Mouse (Mus musculus) forebrain, embryonic 11.5 days (tissue): ENCODE data around the gene Zfp14. TPM values are rescaled to one million over a fixed set of nuclear protein-coding genes. Genes with fewer than 3 reads are reported as not detected.

ENCODE experiments used
- ATAC-seq: fragments of 200-750 bp; cut with Nextera tagmentation; replicated peaks from 2 replicates; pipeline ENCODE4 v1.8.0; 2017; ENCODE audit warnings: moderate TSS enrichment; ENCODE audit not compliant: low FRiP score
- DNase-seq: peaks from one replicate; pipeline ENCODE4 v3.0.0-alpha.2; 2017; ENCODE audit warnings: low spot score
- H3K27ac ChIP-seq: fragments of 300-500 bp; sonication (generic); 2 replicates; pipeline ENCODE4 v1.5.1; 2014; ENCODE audit warnings: low read depth, low read length
- H3K27me3 ChIP-seq: fragments of 300-500 bp; sonication (generic); 2 replicates; pipeline ENCODE4 v1.6.1; 2014; ENCODE audit warnings: mild to moderate bottlenecking, low read length, mixed read lengths; ENCODE audit not compliant: control insufficient read depth, insufficient read depth
- H3K36me3 ChIP-seq: fragments of 300-500 bp; sonication (generic); 2 replicates; pipeline ENCODE4 v1.6.1; 2014; ENCODE audit warnings: mild to moderate bottlenecking, low read length, moderate library complexity, mixed read lengths; ENCODE audit not compliant: control insufficient read depth, insufficient read depth
- H3K4me1 ChIP-seq: fragments of 300-500 bp; sonication (generic); replicated peaks from 2 replicates; pipeline ENCODE4 v1.6.1; 2014; ENCODE audit warnings: low read length, mixed read lengths; ENCODE audit not compliant: control insufficient read depth, insufficient read depth
- H3K4me2 ChIP-seq: fragments of 300-500 bp; sonication (generic); 2 replicates; pipeline ENCODE4 v1.6.1; 2014; ENCODE audit warnings: low read depth, mild to moderate bottlenecking, low read length, moderate library complexity, mixed read lengths; ENCODE audit not compliant: severe bottlenecking
- H3K4me3 ChIP-seq: fragments of 300-500 bp; sonication (generic); 2 replicates; pipeline ENCODE4 v1.5.1; 2014; ENCODE audit warnings: low read depth, low read length
- H3K9ac ChIP-seq: fragments of 300-500 bp; sonication (generic); 2 replicates; pipeline ENCODE4 v1.6.1; 2014; ENCODE audit warnings: low read length
- H3K9me3 ChIP-seq: fragments of 300-500 bp; sonication (generic); 2 replicates; pipeline ENCODE4 v1.6.1; 2016; ENCODE audit warnings: low read length, mixed read lengths; ENCODE audit not compliant: control insufficient read depth
- WGBS: fragments of 180-500 bp; shearing (Covaris S2); extraction: QIAGEN DNeasy Blood & Tissue Kit; methylation state at CpG from one replicate; pipeline ENCODE4 v1.1.7; 2014; 5-methylcytosine and 5-hydroxymethylcytosine counted together
- microRNA-seq: library from miRNA; unstranded; fragments of <30 nt; microRNA quantifications from one replicate; pipeline ENCODE4, GENCODE M21; 2016; ENCODE audit not compliant: insufficient number of aligned reads
- polyA plus RNA-seq: library from polyadenylated mRNA; unstranded; fragments of >200 nt; fragmentation: Nextera tagmentation; extraction: Ambion mirVana; gene quantifications from 2 replicates; pipeline ENCODE4 v1.2.1, GENCODE M21; 2014

Gene Zfp14
- polyA plus RNA-seq, 1 experiment from 2014 or later: 6.2 TPM

DNA sequence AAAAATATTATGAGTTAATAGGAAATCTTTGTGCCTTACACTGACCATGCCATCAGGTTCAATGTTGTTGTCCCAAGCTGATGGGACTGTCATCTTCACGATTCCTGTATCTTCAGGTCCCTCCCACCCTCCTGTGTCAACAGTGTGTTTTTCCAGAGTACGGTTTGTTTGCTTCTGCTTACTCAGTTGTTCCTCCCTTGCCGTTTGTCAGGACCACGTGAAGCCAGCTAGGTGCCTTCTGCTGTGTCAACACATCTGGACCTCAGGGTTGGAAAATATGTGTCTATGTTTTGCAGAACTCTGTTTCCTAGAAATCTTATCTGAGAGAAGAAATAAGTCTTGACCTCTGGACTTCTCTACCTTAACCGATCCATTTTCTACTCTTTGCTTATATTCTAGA, 50.6 kb downstream of the Zfp14 start:
- Histone ChIP-seq H3K4me2 (no peak overlapping the region), H3K27ac (no peak overlapping the region), H3K9ac (no peak overlapping the region), H3K27me3 (no peaks in the 10 kb centered on the region), H3K36me3 (peaks cover 10% of the 10 kb centered on the region), H3K4me1 (no peaks in the 10 kb centered on the region), H3K4me3 (no peak overlapping the region), H3K9me3 (no peaks in the 10 kb centered on the region)
- WGBS: 91% methylated on average over 5 of the region's 5 CpGs
- no peak for ATAC-seq
- no peak for DNase-seq

DNA sequence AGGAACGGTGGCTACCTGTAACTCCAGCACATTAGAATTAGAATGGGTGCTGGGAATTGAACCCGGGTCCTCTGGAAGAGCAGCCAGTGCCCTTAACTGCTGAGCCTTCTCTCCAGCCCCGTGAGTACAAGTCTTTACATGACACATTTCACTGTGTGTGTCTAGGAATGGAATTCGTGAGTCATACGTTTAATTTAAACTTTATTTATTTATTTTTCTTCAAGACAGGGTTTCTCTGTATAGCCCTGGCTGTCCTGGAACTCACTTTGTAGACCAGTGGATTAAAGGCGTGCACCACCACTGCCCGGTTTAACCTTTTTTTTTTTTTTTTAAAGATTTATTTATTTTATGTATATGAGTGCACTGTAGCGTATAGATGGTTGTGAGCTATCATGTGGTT, 56.0 kb downstream of the Zfp14 start:
- Histone ChIP-seq H3K9ac (no peak overlapping the region), H3K27me3 (no peaks in the 10 kb centered on the region), H3K9me3 (no peaks in the 10 kb centered on the region), H3K4me1 (no peaks in the 10 kb centered on the region), H3K4me3 (no peak overlapping the region), H3K4me2 (no peak overlapping the region), H3K36me3 (peaks cover 26% of the 10 kb centered on the region), H3K27ac (no peak overlapping the region)
- no peak for DNase-seq
- 97% methylated on average over 8 of the region's 8 CpGs for WGBS
- no peak for ATAC-seq

DNA sequence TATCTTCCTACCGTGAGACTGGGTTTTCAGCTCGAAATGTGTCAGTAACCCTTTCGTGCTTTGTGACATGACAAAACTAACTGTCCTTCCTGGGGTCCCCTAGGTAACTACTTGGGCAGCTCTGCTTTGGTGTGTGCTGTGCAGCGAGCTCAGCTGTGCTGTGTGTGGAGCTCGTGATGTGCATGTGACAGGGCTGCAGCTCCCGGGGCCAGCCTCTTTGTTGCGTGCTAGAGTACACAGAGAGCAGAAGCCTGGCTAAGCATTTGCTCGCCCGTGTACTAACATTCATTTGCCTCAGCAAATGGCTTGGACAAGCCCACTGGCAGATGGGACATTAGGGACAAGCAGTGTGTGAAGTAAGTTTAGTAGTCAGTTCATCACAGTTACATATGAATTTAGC, 57.8 kb downstream of the Zfp14 start:
- Histone ChIP-seq H3K9ac (no peak overlapping the region), H3K36me3 (peaks cover 24% of the 10 kb centered on the region), H3K27ac (no peak overlapping the region), H3K4me3 (no peak overlapping the region), H3K4me1 (no peaks in the 10 kb centered on the region), H3K9me3 (no peaks in the 10 kb centered on the region), H3K4me2 (no peak overlapping the region), H3K27me3 (no peaks in the 10 kb centered on the region)
- WGBS: 95% methylated on average over 9 of the region's 9 CpGs
- ATAC-seq (no peak), DNase-seq (no peak)

DNA sequence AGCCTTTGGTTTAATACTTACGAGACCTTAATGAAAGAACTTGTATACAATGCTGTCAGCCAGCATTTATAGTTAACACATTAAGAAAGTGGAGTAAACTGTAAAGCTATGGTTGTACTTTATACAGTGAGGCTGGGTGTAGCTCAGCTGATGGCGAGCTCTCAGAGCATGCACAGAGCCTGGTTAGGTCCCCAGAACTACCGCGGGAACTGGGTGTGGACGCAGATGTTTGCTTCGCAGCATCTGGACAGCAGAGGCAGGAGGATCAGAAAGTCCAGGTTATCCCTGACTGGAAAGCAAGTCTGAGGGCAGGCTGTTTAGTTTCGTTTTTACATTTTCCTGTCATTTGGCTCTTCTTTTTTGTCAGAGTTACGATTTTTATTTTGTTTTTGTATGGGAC, 58.5 kb downstream of the Zfp14 start:
- Histone ChIP-seq H3K4me3 (no peak overlapping the region), H3K4me1 (no peaks in the 10 kb centered on the region), H3K9me3 (no peaks in the 10 kb centered on the region), H3K4me2 (no peak overlapping the region), H3K27ac (no peak overlapping the region), H3K36me3 (peaks cover 19% of the 10 kb centered on the region), H3K9ac (no peak overlapping the region), H3K27me3 (no peaks in the 10 kb centered on the region)
- 97% methylated on average over 8 of the region's 8 CpGs for WGBS
- no peak for DNase-seq
- ATAC-seq: no peak

DNA sequence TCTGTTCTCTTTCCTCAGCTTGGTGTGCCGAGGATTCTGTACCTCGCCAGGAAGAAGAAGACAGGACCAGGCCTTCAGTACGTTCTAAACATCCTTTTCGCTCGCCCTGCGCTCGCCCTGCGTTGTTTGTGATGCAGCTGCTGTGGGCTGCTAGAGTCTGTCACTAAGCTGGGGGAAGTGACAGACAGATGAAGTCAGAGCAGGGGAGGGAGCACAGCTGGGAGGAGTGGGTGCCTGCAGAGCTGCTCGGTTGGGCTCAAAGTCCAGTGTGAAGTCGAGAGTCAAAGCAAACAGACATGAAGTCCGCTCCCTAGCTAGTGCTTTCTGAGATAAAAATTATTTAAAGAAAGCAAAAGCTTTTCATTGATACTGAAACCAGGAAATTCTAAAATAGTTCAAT, 62.1 kb downstream of the Zfp14 start:
- Histone ChIP-seq H3K9ac (no peak overlapping the region), H3K4me2 (no peak overlapping the region), H3K4me3 (no peak overlapping the region), H3K36me3 (peaks cover 15% of the 10 kb centered on the region), H3K27me3 (no peaks in the 10 kb centered on the region), H3K4me1 (no peaks in the 10 kb centered on the region), H3K9me3 (no peaks in the 10 kb centered on the region), H3K27ac (no peak overlapping the region)
- WGBS: 96% methylated on average over 11 of the region's 11 CpGs
- ATAC-seq: no peak
- no peak for DNase-seq

DNA sequence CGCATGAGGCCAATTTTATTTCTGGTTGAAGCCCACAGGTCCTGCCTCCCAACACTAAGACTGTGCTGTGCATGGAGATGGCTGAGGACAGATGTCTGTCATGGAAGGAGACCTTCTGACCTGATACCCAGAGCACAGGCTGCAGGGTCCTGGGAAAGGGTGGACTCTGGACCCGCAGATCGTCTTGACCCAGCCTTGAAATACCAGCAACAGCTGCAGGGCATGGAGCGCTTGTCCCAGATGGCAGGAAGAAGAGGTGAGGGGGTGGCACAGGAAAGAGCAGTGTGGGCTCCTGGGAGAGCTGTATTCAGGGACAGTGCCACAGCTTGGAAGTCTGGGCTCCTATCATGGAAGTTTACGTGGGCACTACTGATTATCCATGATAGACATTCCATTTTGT, 63.6 kb downstream of the Zfp14 start:
- DNase-seq (no peak), ATAC-seq (no peak)
- 92% methylated on average over 5 of the region's 5 CpGs for WGBS
- Histone ChIP-seq H3K4me1 (0 out of 2 replicates have a peak, but pooled peaks cover 5% of the 10 kb centered on the region), H3K4me2 (no peak overlapping the region), H3K9me3 (no peaks in the 10 kb centered on the region), H3K27ac (no peak overlapping the region), H3K9ac (no peak overlapping the region), H3K4me3 (no peak overlapping the region), H3K36me3 (peaks cover 9% of the 10 kb centered on the region), H3K27me3 (no peaks in the 10 kb centered on the region)

Small RNAs within 50 kb of the gene (microRNA-seq; reads per million reads assigned to microRNA genes)
- gene Gm23368: not detected

Other genes starting within 250 kb of the Zfp14 start
- gene Zfp790, start 235.3 kb downstream of the Zfp14 start, polyA plus RNA-seq: 18.6 and 19.0 TPM in 2 replicates
- gene Zfp940, start 197.7 kb downstream of the Zfp14 start, polyA plus RNA-seq: 10.7 and 11.3 TPM in 2 replicates
- gene Zfp420, start 191.4 kb downstream of the Zfp14 start, polyA plus RNA-seq: 10.4 and 13.4 TPM in 2 replicates
- 12.4 and 13.7 TPM in 2 replicates for gene Zfp27, start 144.8 kb downstream of the Zfp14 start, polyA plus RNA-seq
- gene Zfp383, start 143.2 kb downstream of the Zfp14 start, polyA plus RNA-seq: 7.5 and 7.9 TPM in 2 replicates
- gene Zfp74, start 97.3 kb downstream of the Zfp14 start, polyA plus RNA-seq: 13.1 and 13.2 TPM in 2 replicates
- 13.6 and 15.3 TPM in 2 replicates for gene Zfp568, start 67.4 kb downstream of the Zfp14 start, polyA plus RNA-seq
- gene Zfp82, start 21.5 kb upstream of the Zfp14 start, polyA plus RNA-seq: 6.6 and 7.5 TPM in 2 replicates
- 1.9 and 2.9 TPM in 2 replicates for gene Gm26920, start 39.0 kb upstream of the Zfp14 start, polyA plus RNA-seq
- gene Zfp566, start 39.1 kb upstream of the Zfp14 start, polyA plus RNA-seq: 12.8 and 13.8 TPM in 2 replicates
- 121 and 124 TPM in 2 replicates for gene Zfp260, start 43.4 kb upstream of the Zfp14 start, polyA plus RNA-seq
- 12.6 and 15.3 TPM in 2 replicates for gene Zfp382, start 70.6 kb upstream of the Zfp14 start, polyA plus RNA-seq
- 14.0 and 15.5 TPM in 2 replicates for gene Zfp146, start 118.4 kb upstream of the Zfp14 start, polyA plus RNA-seq
- 3.5 and 3.9 TPM in 2 replicates for gene Cox7a1, start 132.8 kb upstream of the Zfp14 start, polyA plus RNA-seq
- 39.7 and 47.7 TPM in 2 replicates for gene Capns1, start 147.4 kb upstream of the Zfp14 start, polyA plus RNA-seq
- gene Polr2i, start 180.6 kb upstream of the Zfp14 start, polyA plus RNA-seq: 166 and 167 TPM in 2 replicates
- gene Tbcb, start 180.9 kb upstream of the Zfp14 start, polyA plus RNA-seq: 235 and 270 TPM in 2 replicates
- not detected in 2 replicates for gene Ovol3, start 184.3 kb upstream of the Zfp14 start, polyA plus RNA-seq
- gene Thap8, start 228.7 kb upstream of the Zfp14 start, polyA plus RNA-seq: 0.13 and 0.56 TPM in 2 replicates
- gene Wdr62, start 229.0 kb upstream of the Zfp14 start, polyA plus RNA-seq: 21.7 and 26.4 TPM in 2 replicates
- 98.8 and 110 TPM in 2 replicates for gene Clip3, start 240.3 kb upstream of the Zfp14 start, polyA plus RNA-seq